Mouse (Mus musculus) embryo, embryonic 10.5 days (tissue): ENCODE measurements around the gene Rhoc.
A peak's percentile ranks its signal among the peaks of the same experiment; 100 is the strongest.

Source experiments
- DNase-seq: peaks from one replicate; pipeline ENCODE4 v3.0.0-alpha.2; 2015; ENCODE audit warnings: low spot score

Rhoc gene

DNA sequence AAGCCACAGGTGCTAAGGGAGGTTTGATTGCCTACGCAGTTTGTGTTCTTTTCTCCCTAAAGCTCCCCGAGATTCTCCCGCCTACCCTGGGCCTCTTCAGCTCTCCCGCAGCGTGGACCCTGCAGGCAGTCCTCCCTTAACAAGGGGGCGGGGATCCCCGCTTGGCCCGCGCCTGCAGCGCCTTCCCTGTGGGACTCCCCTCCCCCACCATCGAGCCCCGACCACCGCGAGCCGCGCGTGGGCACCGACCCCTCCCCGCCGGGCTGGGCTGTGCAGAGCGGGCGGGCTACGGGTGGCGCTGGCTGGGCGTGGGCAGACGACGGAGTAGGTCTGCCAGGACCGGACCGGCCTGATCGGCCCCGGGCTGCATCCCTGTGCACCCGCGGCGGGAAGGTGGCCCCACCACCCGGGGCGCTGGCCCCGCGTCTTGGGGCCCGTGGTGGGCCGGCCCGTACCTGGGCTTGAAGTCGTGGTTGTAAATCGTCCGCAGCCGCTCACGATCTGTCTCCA lies 29.4 kb downstream of the Rhoc start:
- peak; percentile 61 for DNase-seq

DNA sequence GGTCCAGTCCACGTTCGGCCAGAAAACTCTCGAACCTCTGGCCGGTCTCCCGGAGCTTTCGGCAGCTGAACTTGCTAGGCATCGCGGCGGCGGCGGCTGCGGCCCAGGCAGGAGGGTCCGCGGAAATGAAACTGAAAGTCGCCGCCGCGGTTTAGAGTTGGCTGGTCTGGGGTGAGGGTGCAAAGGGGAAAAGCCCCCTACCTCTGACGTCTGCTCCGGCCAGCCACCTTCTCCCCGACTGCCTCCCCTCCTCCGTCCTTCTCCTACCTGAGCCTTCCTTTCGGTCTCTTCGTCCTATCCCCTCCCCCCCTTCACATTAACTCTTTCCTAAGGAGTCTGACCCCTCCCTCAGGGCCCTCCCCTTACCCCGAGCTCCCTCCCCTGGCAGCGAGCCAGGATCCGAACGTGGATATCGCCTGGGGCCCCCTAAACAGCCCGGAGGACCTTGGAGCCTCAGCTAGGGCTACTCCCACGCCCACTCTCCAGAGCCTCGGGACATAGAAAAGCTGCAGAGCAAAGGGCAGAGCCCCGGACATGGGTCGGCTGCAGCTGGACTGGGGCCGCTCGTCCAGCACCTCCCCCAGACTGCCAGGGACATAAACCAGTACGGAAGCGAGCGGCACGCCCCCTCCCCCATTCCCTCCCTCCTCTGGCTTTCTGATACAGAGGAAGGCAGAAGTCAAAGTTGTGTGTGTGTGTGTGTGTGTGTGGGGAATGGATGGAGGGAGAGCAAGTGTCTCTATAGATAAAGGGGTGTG lies 30.0 kb downstream of the Rhoc start, which contains the start of gene Mov10:
TSS of gene Mov10 (minus strand) at position 573 of the 758 bp plus-strand sequence.
- DNase-seq: peak; percentile 85

DNA sequence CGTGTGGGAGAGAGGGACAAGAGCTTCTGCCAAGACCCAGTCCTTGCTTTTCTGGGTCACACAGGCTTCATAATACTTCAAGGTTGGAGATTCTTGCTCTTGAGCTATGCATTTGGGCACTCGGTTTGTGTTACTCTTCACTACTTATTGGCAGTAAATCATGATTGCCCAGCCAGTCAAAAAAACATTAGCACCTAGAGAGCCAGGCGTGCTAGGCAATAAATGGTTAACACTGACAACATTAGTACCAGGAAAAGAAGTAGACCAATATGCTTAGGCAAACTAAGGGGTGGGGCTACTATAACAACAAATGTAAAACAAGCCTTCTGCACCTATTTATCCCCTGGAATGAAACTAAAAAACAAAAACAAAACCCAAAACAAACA lies 30.6 kb downstream of the Rhoc start:
- no peak for DNase-seq

DNA sequence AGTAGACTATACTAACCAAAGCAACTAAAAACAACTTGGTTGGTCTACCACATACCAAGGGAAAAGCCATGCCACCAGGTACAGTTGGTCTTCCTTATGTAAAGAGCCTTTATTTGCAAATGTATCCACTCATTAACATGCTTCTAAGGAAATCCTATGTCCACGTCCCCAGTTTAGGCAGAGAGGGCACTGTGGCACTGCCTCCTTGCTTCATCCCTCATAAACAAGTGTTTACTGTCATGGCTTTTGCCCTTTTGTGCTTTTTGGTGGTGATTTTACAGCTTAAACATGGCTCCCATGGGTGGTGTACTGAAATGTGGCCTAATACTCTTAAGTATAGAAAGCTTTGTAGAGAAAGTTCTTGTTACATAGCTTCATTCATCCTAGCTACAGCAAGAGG lies 32.3 kb downstream of the Rhoc start:
- DNase-seq: no peak

DNA sequence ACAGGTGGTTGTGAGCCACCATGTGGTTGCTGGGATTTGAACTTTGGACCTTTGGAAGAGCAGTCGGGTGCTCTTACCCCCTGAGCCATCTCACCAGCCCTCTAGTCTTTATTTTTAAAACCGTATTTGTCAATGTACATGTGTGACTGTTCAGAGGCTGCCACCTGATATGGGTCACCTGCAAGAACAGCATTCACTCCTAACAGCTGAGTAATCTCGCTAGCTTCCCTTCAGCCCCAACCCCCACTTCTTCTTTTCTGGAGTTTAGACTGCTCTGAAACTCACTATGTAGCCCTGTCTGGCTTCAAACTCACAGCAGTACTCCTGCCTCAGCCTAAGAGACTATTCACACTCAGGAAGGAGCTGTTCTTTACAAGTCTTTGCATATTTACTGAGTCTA lies 34.2 kb downstream of the Rhoc start:
- DNase-seq: no peak

DNA sequence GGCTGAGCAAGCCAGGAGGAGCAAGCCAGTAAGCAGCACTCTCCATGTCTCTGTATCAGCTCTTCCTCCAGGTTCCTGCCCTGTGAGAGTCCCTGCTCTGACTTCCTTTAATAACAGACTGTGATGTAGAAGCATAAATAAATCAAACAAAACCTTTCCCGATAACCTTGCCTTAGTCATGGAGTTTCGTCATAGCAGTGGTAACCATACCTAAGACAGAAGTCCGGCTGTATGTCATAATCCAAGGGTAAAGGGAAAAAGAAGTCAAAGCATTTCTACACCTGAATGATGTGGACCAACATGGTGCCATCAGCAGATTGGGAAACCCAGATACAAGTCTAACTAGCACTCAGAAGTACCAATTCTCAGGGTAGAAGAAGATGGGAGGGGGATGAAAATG lies 47.6 kb downstream of the Rhoc start:
- no peak for DNase-seq

DNA sequence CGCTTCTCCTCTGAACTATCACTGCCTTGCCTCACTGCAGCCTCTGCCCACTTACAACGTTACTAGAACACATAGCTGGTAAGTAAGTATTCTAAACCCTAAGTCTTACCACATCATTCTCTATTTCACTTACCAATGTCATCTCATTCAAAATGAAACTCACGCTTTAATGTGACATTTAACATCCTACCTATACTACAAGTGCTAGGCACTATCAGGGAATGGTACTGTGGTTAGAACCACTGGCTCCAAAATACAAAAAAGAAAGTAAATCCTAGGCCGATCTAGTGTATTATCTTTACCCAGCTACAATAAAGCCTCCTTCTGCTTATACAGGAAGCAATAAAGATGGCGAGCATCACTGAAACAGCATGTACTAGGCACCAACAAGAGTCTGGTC lies 52.9 kb downstream of the Rhoc start:
- no peak for DNase-seq
